Mouse (Mus musculus) C2C12 (cell line): Measurements from ENCODE around the gene Olfr1095.

Source experiments
- CEBPB ChIP-seq: IDR thresholded peaks from one replicate; pipeline ENCODE4 v1.6.1; 2011; ENCODE audit warnings: low read depth, mild to moderate bottlenecking, control low read depth, moderate library complexity
- CTCF ChIP-seq: IDR thresholded peaks from one replicate; pipeline ENCODE4 v1.5.1; 2011; ENCODE audit not compliant: control insufficient read depth, insufficient read depth, insufficient read length
- FOSL1 ChIP-seq: IDR thresholded peaks from one replicate; pipeline ENCODE4 v1.8.0; 2011; ENCODE audit warnings: mild to moderate bottlenecking, low read length; ENCODE audit not compliant: poor library complexity, insufficient read depth, severe bottlenecking
- MAX ChIP-seq: IDR thresholded peaks from one replicate; pipeline ENCODE4 v1.6.1; 2011; ENCODE audit warnings: mild to moderate bottlenecking, control low read depth
- MYOD1 ChIP-seq: IDR thresholded peaks from one replicate; pipeline ENCODE4 v1.6.1; 2011; ENCODE audit warnings: low read depth; ENCODE audit not compliant: control insufficient read depth, insufficient read length
- MYOG ChIP-seq: IDR thresholded peaks from one replicate; pipeline ENCODE4 v1.6.1; 2011; ENCODE audit not compliant: control insufficient read depth, insufficient read length; ENCODE audit errors: extremely low read depth
- USF1 ChIP-seq: IDR thresholded peaks from one replicate; pipeline ENCODE4 v1.6.1; 2011; ENCODE audit warnings: low read depth, mild to moderate bottlenecking, control low read depth, moderate library complexity

DNA sequence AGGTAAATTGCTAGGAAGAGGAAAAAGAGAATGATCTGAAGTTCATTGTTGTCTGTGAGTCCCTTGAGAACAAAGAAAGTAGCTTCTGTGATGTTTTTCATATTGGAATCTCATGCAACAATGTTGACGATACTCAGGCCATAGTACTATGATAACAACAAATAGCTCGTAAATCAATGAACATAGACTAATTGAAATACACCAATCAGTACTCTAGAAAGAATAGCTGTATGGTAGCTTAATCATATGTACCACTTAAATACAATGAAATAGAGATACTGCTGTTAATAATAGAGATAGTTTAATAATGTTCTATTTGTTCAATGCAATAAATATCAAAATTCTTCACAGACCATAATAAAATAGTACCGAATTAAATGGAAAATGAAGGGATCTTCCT is at the start of gene Olfr1095:
- TF ChIP-seq CTCF (no peak), MAX (no peak), CEBPB (no peak), MYOD1 (no peak), MYOG (no peak), USF1 (no peak), FOSL1 (no peak)
